Mouse (Mus musculus): Measurements from ENCODE around the gene Snapc2. TPM values are rescaled to one million over a fixed set of nuclear protein-coding genes. Genes with fewer than 3 reads are reported as not detected.
"Not testable (repeated sequence)": the region's sequence is repeated elsewhere in the genome, so short reads cannot be mapped to it uniquely, and the experiment has no call there.

Gene Snapc2
- polyA plus RNA-seq, 1 experiment from 2014 or later: 45.0 TPM

DNA sequence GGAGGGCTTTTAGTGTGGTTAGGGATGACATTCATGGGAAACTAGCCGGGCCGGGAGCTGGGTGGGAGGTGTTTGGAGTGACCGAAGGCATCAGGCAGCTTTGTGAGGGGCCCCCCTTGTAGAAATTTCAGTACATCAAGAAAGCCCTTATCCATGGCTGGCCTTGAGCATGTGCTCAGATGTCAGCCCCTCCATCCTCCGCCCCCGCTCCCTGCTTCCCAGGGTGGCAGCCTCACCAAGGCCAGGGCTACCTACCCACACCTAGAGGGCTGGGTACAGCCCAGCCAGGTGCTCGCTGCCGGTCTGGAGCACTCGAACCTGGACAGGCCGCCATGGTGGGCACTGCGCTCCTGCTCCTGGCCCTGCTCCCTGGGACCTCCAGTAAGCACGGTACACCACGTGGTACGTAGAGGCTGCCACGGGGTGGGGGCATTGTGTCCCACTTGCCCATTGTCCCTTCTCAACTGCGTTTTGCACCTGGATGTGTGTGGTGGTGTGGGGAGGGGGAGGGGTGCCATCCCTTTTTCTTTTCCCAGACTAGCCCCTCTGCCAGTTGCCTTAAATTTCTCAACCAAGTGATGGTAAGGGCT lies 4.8 kb upstream of the Snapc2 start, which contains the start of gene Tgfbr3l:
Gene Tgfbr3l, plus strand, starts transcription at position 264 of the 590 bp plus-strand sequence.
- H3K4me2 ChIP-seq (ENCODE audit: low read depth, low read length): no peak within 1 kb of the TSS
- peaks cover 10% of the 10 kb centered on the region for H3K4me1 ChIP-seq (ENCODE audit: control insufficient read depth, insufficient read depth, low read length)
- no peaks in the 10 kb centered on the region for H3K9me3 ChIP-seq (ENCODE audit: control insufficient read depth, low read length)
- no peak within 1 kb of the TSS for H3K27ac ChIP-seq (replicated peaks; ENCODE audit: low read depth, low read length)
- DNase-seq (ENCODE audit: low spot score) (no peak), ATAC-seq (ENCODE audit: low read depth) (no peak)
- H3K9ac ChIP-seq (ENCODE audit: low read depth, low read length): peak within 1 kb of the TSS; percentile 46
- H3K36me3 ChIP-seq (ENCODE audit: control insufficient read depth, insufficient read depth, low read length): peaks cover 64% of the 10 kb centered on the region
- 82% methylated on average over 15 of the region's 15 CpGs for WGBS
- no peak within 1 kb of the TSS for H3K4me3 ChIP-seq (ENCODE audit: low read depth, low read length)
- H3K27me3 ChIP-seq (replicated peaks; ENCODE audit: control insufficient read depth, insufficient read depth, low read length): no peaks in the 10 kb centered on the region

DNA sequence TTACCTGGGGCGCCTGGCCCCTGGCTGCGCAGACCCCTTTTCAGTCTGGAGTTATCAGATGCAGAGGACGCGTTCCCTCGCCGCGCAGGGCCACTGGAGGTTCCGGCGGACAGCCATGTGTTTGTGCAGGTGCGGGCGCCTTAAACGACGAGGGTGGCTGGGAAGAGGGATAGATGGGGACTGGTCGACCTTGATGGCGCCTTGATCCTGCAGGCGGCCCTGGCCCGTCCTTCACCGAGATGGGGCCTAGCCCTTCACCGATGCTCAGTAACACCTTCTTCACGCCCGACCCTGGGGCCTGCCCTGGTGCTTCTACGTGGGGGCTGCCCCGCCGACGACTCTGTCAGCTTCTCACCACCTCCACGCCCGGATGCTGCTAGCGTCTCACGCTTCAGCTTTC lies 3.7 kb upstream of the Snapc2 start:
- H3K4me3 ChIP-seq (ENCODE audit: low read depth, low read length): no peak overlapping the region
- 7% methylated on average over 23 of the region's 29 CpGs for WGBS
- peaks cover 53% of the 10 kb centered on the region for H3K36me3 ChIP-seq (ENCODE audit: control insufficient read depth, insufficient read depth, low read length)

DNA sequence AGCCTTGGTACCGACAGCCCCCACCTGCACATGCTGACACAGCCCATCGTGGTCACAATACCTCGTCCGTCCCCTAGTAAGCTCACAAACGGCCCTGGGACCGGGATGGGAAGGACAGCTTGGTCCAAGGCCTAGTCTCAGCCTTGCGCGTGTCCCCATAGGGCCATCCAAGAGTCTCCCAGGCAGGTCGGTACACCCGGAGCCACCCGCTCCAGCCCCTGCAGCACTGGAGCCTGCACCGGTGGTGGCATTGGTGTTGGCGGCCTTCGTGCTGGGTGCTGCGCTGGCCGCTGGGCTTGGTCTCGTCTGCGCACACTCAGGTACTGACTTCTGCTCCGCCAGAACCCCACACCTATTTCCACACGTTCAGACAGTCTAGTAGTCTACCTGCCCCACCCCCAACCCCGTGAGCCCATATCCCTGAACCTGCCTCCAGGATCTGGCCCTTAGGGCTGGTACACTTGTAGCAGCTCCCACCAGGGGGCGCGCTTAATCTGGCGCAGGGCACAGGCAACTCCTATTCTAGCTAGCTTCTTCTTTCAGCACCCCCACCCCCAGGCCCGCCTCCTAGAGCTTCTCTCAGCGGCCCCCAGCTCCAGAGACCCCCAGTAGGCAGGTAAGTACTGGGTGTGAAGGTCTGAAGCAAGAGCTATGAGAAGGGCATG lies 2.4 kb upstream of the Snapc2 start:
- Histone ChIP-seq H3K4me3 (ENCODE audit: low read depth, low read length) (no peak overlapping the region), H3K9me3 (ENCODE audit: control insufficient read depth, low read length) (no peaks in the 10 kb centered on the region), H3K27me3 (replicated peaks; ENCODE audit: control insufficient read depth, insufficient read depth, low read length) (no peaks in the 10 kb centered on the region), H3K4me2 (ENCODE audit: low read depth, low read length) (no peak overlapping the region), H3K36me3 (ENCODE audit: control insufficient read depth, insufficient read depth, low read length) (peaks cover 53% of the 10 kb centered on the region), H3K27ac (replicated peaks; ENCODE audit: low read depth, low read length) (no peak overlapping the region), H3K9ac (ENCODE audit: low read depth, low read length) (no peak overlapping the region), H3K4me1 (ENCODE audit: control insufficient read depth, insufficient read depth, low read length) (peaks cover 15% of the 10 kb centered on the region)
- no peak for ATAC-seq (ENCODE audit: low read depth)
- peak; percentile 79 for DNase-seq (ENCODE audit: low spot score)
- WGBS: 29% methylated on average over 24 of the region's 26 CpGs

More for the DNA sequence above, 3.7 kb upstream of the Snapc2 start:
- Histone ChIP-seq H3K9ac (ENCODE audit: low read depth, low read length) (peak overlapping the region; percentile 46), H3K9me3 (ENCODE audit: control insufficient read depth, low read length) (no peaks in the 10 kb centered on the region), H3K4me1 (ENCODE audit: control insufficient read depth, insufficient read depth, low read length) (peaks cover 15% of the 10 kb centered on the region), H3K4me2 (ENCODE audit: low read depth, low read length) (no peak overlapping the region), H3K27ac (replicated peaks; ENCODE audit: low read depth, low read length) (no peak overlapping the region), H3K27me3 (replicated peaks; ENCODE audit: control insufficient read depth, insufficient read depth, low read length) (no peaks in the 10 kb centered on the region)
- ATAC-seq (ENCODE audit: low read depth) (no peak), DNase-seq (ENCODE audit: low spot score) (peak; percentile 31)

- Histone ChIP-seq H3K27me3 (replicated peaks; ENCODE audit: control insufficient read depth, insufficient read depth, low read length) (no peaks in the 10 kb centered on the region), H3K4me2 (ENCODE audit: low read depth, low read length) (peak overlapping the region; percentile 80), H3K4me3 (ENCODE audit: low read depth, low read length) (peak overlapping the region; percentile 77), H3K27ac (replicated peaks; ENCODE audit: low read depth, low read length) (peak overlapping the region; percentile 90; the same call in 1 of the 2 replicates), H3K36me3 (ENCODE audit: control insufficient read depth, insufficient read depth, low read length) (peaks cover 54% of the 10 kb centered on the region), H3K4me1 (ENCODE audit: control insufficient read depth, insufficient read depth, low read length) (peaks cover 18% of the 10 kb centered on the region), H3K9ac (ENCODE audit: low read depth, low read length) (peak overlapping the region; percentile 86), H3K9me3 (ENCODE audit: control insufficient read depth, low read length) (no peaks in the 10 kb centered on the region)
- DNase-seq (ENCODE audit: low spot score): no peak
- no peak for ATAC-seq (ENCODE audit: low read depth)
- 48% methylated on average over 8 of the region's 8 CpGs for WGBS
Observed at GRCm38 (mm10) chr8:4252116-4252760, 642 bp upstream of the Snapc2 start.

- peak; percentile 80 for DNase-seq (ENCODE audit: low spot score)
- peak overlapping the region; percentile 90 for H3K27ac ChIP-seq (replicated peaks; ENCODE audit: low read depth, low read length)
Observed at GRCm38 (mm10) chr8:4254001-4254400, 1.1 kb downstream of the Snapc2 start.

DNA sequence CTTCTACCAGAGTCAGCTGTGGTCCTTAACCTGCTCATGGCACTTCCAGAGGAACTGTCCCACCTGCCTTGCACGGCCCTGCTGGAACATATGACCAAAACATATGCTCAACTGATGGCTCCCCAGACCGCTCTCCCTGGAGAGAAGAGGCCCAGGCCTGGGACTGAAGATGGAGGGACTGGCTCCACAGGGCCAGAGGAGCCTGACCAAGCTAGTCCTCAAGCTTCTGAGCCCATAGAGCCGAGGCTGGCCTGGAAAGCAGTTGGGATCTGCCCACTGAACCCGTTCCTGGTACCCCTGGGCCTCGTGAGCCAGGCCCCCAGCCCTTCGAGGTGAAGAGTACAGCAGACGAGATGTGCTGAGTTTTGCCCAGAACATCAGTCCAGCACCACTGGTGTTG lies 2.6 kb downstream of the Snapc2 start:
- peaks cover 18% of the 10 kb centered on the region for H3K4me1 ChIP-seq (ENCODE audit: control insufficient read depth, insufficient read depth, low read length)
- not testable (repeated sequence) for H3K4me3 ChIP-seq (ENCODE audit: low read depth, low read length); H3K27ac ChIP-seq (replicated peaks; ENCODE audit: low read depth, low read length); H3K9ac ChIP-seq (ENCODE audit: low read depth, low read length); ATAC-seq (ENCODE audit: low read depth); DNase-seq (ENCODE audit: low spot score); H3K9me3 ChIP-seq (ENCODE audit: control insufficient read depth, low read length); H3K27me3 ChIP-seq (replicated peaks; ENCODE audit: control insufficient read depth, insufficient read depth, low read length); H3K4me2 ChIP-seq (ENCODE audit: low read depth, low read length)
- H3K36me3 ChIP-seq (ENCODE audit: control insufficient read depth, insufficient read depth, low read length): peaks cover 42% of the 10 kb centered on the region
- 90% methylated on average over 7 of the region's 7 CpGs for WGBS

More at GRCm38 (mm10) chr8:4254001-4254400, 1.1 kb downstream of the Snapc2 start:
- no peaks in the 10 kb centered on the region for H3K27me3 ChIP-seq (replicated peaks; ENCODE audit: control insufficient read depth, insufficient read depth, low read length)
- WGBS: 57% methylated on average over 6 of the region's 6 CpGs
- H3K4me1 ChIP-seq (ENCODE audit: control insufficient read depth, insufficient read depth, low read length): peaks cover 15% of the 10 kb centered on the region
- H3K9me3 ChIP-seq (ENCODE audit: control insufficient read depth, low read length): no peaks in the 10 kb centered on the region
- peak overlapping the region; percentile 77 for H3K4me3 ChIP-seq (ENCODE audit: low read depth, low read length)
- H3K36me3 ChIP-seq (ENCODE audit: control insufficient read depth, insufficient read depth, low read length): peaks cover 38% of the 10 kb centered on the region
- peak overlapping the region; percentile 86 for H3K9ac ChIP-seq (ENCODE audit: low read depth, low read length)
- ATAC-seq (ENCODE audit: low read depth): no peak
- H3K4me2 ChIP-seq (ENCODE audit: low read depth, low read length): peak overlapping the region; percentile 80

- DNase-seq (ENCODE audit: low spot score): peak; percentile 24
- 0 out of 2 replicates have a peak overlapping the region, but pooled peaks have one; percentile 22 for H3K9ac ChIP-seq (ENCODE audit: low read depth, low read length)
- peaks cover 56% of the 10 kb centered on the region for H3K36me3 ChIP-seq (ENCODE audit: control insufficient read depth, insufficient read depth, low read length)
- H3K27me3 ChIP-seq (replicated peaks; ENCODE audit: control insufficient read depth, insufficient read depth, low read length): no peaks in the 10 kb centered on the region
- H3K9me3 ChIP-seq (ENCODE audit: control insufficient read depth, low read length): no peaks in the 10 kb centered on the region
- WGBS: 43% methylated on average over 4 of the region's 4 CpGs
- peak overlapping the region; percentile 75 for H3K4me2 ChIP-seq (ENCODE audit: low read depth, low read length)
- H3K27ac ChIP-seq (replicated peaks; ENCODE audit: low read depth, low read length): 0 out of 2 replicates have a peak overlapping the region, but pooled peaks have one; percentile 0
- ATAC-seq (ENCODE audit: low read depth): no peak
- H3K4me1 ChIP-seq (ENCODE audit: control insufficient read depth, insufficient read depth, low read length): peaks cover 18% of the 10 kb centered on the region; the same call in 1 of the 2 replicates
- no peak overlapping the region for H3K4me3 ChIP-seq (ENCODE audit: low read depth, low read length)
Observed at GRCm38 (mm10) chr8:4256911-4257310, 4.0 kb downstream of the Snapc2 start.

DNA sequence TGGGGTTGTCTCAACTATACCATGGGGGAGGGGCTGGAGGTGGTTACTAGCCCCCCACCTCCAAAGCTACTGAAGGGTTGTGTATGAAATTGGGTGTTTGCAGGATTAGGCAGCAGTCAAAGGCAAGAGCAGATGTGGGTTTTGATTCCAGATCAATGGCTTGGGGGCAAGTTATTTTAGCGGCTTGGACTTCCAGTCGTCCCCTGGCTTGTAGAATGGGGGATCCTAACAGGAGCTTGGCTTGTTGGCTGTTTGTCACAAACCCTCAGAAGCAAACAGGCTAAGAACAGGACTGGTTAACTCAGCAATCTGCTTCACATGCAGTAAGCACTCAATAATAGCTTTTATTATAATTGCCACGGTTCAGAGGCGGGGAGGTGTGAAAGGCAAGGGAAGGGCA lies 4.5 kb downstream of the Snapc2 start:
- no peak overlapping the region for H3K27ac ChIP-seq (replicated peaks; ENCODE audit: low read depth, low read length)
- H3K27me3 ChIP-seq (replicated peaks; ENCODE audit: control insufficient read depth, insufficient read depth, low read length): no peaks in the 10 kb centered on the region
- H3K4me3 ChIP-seq (ENCODE audit: low read depth, low read length): 0 out of 2 replicates have a peak overlapping the region, but pooled peaks have one; percentile 78
- H3K9ac ChIP-seq (ENCODE audit: low read depth, low read length): peak overlapping the region; percentile 82; the same call in 1 of the 2 replicates
- peaks cover 61% of the 10 kb centered on the region for H3K36me3 ChIP-seq (ENCODE audit: control insufficient read depth, insufficient read depth, low read length)
- H3K9me3 ChIP-seq (ENCODE audit: control insufficient read depth, low read length): no peaks in the 10 kb centered on the region
- H3K4me2 ChIP-seq (ENCODE audit: low read depth, low read length): peak overlapping the region; percentile 75
- no peak for DNase-seq (ENCODE audit: low spot score)
- H3K4me1 ChIP-seq (ENCODE audit: control insufficient read depth, insufficient read depth, low read length): peaks cover 16% of the 10 kb centered on the region; the same call in 1 of the 2 replicates
- WGBS: 74% methylated on average over 4 of the region's 4 CpGs
- no peak for ATAC-seq (ENCODE audit: low read depth)

All from embryonic facial prominence, embryonic 14.5 days (tissue).